Mouse (Mus musculus) CH12.LX (cell line): ENCODE results near the gene Socs5.

Source experiments
- CTCF ChIP-seq, 2 experiments: IDR thresholded peaks in 1 of 2; conservative IDR thresholded peaks in 1 of 2; 2 replicates each; pipeline ENCODE4 v1.5.1; 2011 to 2012; ENCODE audit warnings: low read depth in 2 of 2, low read length in 2 of 2, improper control_type of control experiment in 1 of 2, inconsistent platforms in 1 of 2, mild to moderate bottlenecking in 1 of 2, moderate library complexity in 1 of 2
- MAZ ChIP-seq: IDR thresholded peaks from 2 replicates; pipeline ENCODE4 v1.6.1; 2012; ENCODE audit warnings: low read depth, mild to moderate bottlenecking, inconsistent platforms, low read length, improper control_type of control experiment, moderate library complexity
- POLR2A ChIP-seq: IDR thresholded peaks from 2 replicates; pipeline ENCODE4 v1.6.1; 2011; ENCODE audit warnings: low read depth, mild to moderate bottlenecking, improper control_type of control experiment, low read length

GRCm38 (mm10) chr17:87085726-87086125, 21.8 kb upstream of the Socs5 start:
- no peak for TF ChIP-seq CTCF (conservative IDR thresholded peaks at IDR 0.05 in 1 of 2, IDR thresholded peaks at IDR 0.05 in 1 of 2; ENCODE audit: low read depth in 2 of 2, low read length in 2 of 2)
- no peak for TF ChIP-seq MAZ
- TF ChIP-seq POLR2A = no peak
